Mouse (Mus musculus) colon, adult 2 months (tissue): Measurements from ENCODE around the gene Zfp276. TPM values are rescaled to one million over a fixed set of nuclear protein-coding genes. Genes with fewer than 3 reads are reported as not detected.

ENCODE experiments used
- polyA plus RNA-seq: library from polyadenylated mRNA; depleted of rRNA; stranded (reverse); fragments of >200 nt; gene quantifications from 2 replicates; pipeline ENCODE4 v1.2.3, GENCODE M21; 2012; rRNA removed

Gene Zfp276
- 39.4 and 42.7 TPM in 2 replicates for polyA plus RNA-seq

DNA sequence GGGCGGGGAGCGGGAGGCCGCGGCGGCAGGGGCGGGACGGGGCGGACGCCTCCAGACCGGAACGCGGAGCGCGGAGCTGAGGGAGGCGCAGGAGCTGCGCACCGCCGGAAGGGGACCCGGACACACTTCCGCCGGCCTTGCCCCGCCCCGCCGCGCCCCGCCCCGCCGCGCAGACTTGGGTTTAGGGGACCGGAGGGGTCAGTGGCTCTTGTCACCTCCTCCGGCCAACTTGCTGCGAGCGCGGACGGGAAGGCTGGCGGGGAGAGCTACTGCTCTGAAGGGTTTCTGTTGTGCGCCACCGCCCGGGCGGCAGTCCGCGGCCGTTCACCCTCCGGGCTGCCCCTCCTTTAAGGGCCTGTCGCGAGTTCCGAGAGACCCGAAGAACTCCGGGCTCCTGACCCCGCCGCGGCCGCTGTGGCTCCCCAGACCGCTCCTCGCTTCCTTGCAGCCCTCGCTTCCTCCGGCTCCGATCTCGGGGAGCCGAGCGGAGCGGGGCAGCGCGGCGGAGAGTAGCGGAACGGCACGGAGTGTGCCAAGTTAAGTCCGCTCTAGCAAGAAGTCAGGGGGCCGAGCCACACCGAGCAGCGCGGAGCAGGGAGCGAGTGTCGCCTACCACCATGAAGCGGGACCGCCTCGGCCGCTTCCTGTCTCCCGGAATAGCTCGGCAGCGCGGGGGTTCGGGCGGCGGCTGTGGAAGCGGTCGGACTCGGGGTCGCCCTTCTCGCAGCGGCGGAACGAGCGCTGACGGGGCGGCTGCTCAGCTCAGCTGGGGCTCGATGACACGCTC is at the start of gene Zfp276, which contains the start of gene Vps9d1:
Gene Zfp276 (plus strand): TSS at position 97 of the 787 bp plus-strand sequence.
Gene Vps9d1 (minus strand): TSS at position 250 of the 787 bp plus-strand sequence.

DNA sequence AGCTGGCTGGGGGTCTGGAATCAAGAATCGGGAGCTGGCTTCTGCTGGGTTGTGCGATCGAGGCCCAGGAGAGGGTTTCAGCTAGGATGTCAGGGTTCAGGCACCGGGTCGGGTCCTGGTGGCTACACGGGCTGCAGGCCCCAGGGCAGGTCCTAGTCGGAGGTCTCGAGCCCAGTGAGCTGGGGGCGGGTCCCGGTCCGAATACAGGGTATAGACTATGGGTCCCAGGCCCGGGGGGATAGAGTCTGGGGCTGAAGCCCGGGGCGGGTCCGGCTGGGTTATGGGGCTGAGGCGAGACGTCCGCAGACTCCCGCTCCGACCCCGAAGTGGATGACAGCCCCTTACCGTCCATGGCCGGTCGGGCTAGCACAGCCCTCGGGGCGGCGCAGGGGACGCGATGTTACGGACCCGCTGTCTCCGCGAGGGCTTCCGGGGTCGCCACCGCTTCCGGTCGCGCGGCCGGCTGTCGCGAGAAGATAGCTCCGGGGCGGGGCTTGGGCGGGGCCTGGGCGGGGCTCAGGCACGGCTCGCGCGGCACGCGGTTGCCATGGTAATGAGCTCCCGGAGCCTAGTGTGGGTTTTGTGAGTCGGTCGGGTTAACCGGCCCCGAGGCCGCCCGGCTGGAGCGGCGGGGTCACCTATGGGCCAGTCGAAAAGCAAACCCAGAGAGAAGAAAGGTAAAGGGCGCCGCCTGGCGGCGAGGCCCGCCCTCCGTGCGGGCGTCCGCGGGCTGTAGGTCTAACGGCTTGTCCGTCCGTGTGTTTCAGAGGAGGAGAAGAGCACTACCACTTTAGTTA is 41.5 kb upstream of the Zfp276 start, which contains the start of the genes Chmp1a and Spata33:
Gene Chmp1a (minus strand): TSS at position 443 of the 797 bp plus-strand sequence.
Gene Spata33 (plus strand): TSS at position 512 of the 797 bp plus-strand sequence.

DNA sequence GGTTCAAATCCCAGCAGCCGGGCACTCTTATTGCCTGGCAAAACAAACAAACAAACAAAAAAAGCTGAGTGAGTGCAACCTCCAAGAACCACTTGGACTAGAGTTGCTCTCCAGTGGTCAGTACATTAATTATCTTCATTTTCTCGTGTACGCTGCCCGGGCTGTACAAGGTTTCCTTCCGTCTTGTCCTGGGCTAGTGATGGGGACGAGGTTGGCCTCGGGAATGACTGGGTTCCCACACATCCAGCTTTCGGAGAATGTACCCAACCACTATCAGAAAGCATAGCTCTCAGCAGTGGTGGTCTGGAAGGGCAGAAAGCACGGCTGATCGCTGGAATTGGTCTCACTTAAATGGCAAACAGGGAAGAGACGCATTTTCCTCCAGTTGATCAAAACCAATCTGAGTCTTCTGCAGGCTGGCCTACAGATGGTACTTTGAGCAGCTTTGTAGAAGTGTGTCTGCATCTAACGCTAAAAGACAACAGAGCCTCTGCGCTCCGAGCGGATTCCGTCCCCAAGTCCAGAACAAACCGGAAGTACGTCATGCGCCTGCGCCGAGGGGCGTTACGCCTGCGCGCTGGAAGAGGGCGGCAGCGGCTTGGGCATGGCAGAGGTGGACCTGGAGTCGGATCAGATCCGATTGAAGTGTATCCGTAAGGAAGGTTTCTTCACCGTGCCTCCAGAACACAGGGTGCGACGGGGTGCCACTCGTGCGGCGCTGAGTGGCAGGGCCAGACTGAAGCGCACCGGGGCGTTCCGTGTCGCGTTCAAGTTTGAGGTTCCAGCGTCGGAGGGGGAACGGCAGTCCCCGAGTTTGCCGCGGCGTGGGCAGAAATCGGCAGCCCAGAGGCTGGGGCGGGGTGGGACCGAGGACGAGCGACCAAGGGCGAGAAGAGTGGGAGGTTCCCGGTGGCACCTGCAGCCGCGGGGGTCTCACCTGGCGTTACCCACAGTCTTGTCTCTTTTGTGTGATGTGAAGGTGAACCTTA is 29.4 kb upstream of the Zfp276 start, which contains the start of gene Cdk10:
Gene Cdk10 (plus strand): TSS at position 565 of the 989 bp plus-strand sequence.

DNA sequence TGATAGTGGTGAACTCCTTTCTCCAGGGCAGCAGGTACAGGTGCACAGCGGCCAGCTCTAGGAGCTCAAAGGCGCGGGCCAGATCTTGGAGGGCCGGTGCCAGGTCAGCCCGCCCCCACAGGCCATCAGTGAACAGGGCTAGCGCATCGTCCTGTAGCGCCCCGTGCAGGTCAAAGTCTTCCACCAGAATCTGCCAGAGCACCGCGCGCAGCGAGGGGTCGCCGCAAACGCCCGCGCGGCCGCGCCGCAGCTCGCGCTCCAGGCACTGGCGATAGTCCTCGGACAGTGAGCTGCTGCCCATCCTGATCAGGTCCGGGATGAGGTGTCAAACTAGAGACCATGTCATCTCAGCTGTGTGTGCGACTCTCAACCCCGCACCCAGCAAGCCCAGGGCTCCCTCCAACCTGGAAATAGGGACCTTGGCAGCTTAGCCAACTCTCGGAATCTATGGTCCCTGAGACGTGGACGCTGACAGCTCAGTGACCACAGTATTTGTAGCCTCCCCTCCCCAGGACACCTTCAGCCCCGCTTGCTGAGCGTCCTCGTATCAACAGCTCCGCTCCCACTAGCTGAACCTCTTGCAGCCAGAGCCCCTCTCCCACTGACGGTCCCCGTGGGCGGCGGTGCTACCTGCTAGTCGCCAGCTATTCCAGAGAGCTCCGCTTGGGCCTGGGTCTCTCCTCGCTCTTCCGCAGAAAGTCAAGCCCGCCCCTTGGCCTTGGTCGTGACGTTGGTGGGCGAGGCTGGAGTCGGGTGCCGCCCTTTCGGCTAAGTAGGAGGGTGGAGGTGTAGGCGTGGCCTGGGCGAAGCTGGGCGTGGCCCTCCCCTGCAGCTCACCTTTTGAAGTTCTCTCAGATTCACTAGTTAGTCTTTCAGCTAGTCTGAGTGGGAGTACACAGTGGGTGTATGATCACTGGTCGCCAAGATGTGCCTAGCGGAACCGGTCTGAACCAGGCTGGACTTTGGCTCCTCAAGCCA is 18.2 kb upstream of the Zfp276 start, which contains the start of gene Spata2l:
Gene Spata2l (minus strand): TSS at position 714 of the 978 bp plus-strand sequence.

GRCm38 (mm10) chr8:123318467-123318911 is 64.5 kb downstream of the Zfp276 start, which contains the start of gene Fanca:
Gene Fanca (minus strand): TSS chr8:123318576.

Other genes with a start within 250 kb of the Zfp276 start
- 88.0 and 120 TPM in 2 replicates for gene Ankrd11, start 211.9 kb upstream of the Zfp276 start, polyA plus RNA-seq
- gene Spg7, start 191.3 kb upstream of the Zfp276 start, polyA plus RNA-seq = 184 and 201 TPM in 2 replicates
- 3,653 and 3,715 TPM in 2 replicates for gene Rpl13, start 151.8 kb upstream of the Zfp276 start, polyA plus RNA-seq
- 0.56 and 0.69 TPM in 2 replicates for gene Cpne7, start 136.8 kb upstream of the Zfp276 start, polyA plus RNA-seq
- gene Sult5a1, start 95.9 kb upstream of the Zfp276 start, polyA plus RNA-seq = 0.56 and 1.5 TPM in 2 replicates
- 437 and 476 TPM in 2 replicates for gene Dpep1, start 68.0 kb upstream of the Zfp276 start, polyA plus RNA-seq
- 195 and 216 TPM in 2 replicates for gene Chmp1a, start 41.4 kb upstream of the Zfp276 start, polyA plus RNA-seq
- 0.26 and 0.49 TPM in 2 replicates for gene Spata33, start 41.4 kb upstream of the Zfp276 start, polyA plus RNA-seq
- 48.9 and 49.5 TPM in 2 replicates for gene Cdk10, start 29.4 kb upstream of the Zfp276 start, polyA plus RNA-seq
- 19.5 and 20.9 TPM in 2 replicates for gene Spata2l, start 18.0 kb upstream of the Zfp276 start, polyA plus RNA-seq
- gene Vps9d1, start 153 bp downstream of the Zfp276 start, polyA plus RNA-seq = 91.9 and 134 TPM in 2 replicates
- gene Fanca, start 64.4 kb downstream of the Zfp276 start, polyA plus RNA-seq = 17.9 and 19.3 TPM in 2 replicates
- 63.4 and 66.8 TPM in 2 replicates for gene Spire2, start 78.5 kb downstream of the Zfp276 start, polyA plus RNA-seq
- 141 and 159 TPM in 2 replicates for gene Tcf25, start 119.6 kb downstream of the Zfp276 start, polyA plus RNA-seq
- gene Mc1r, start 152.9 kb downstream of the Zfp276 start, polyA plus RNA-seq = 0.02 and 0.03 TPM in 2 replicates
- 24.2 and 25.0 TPM in 2 replicates for gene Tubb3, start 157.2 kb downstream of the Zfp276 start, polyA plus RNA-seq
- gene Def8, start 169.3 kb downstream of the Zfp276 start, polyA plus RNA-seq = 19.7 and 20.4 TPM in 2 replicates
- 16.1 and 19.0 TPM in 2 replicates for gene Afg3l1, start 223.7 kb downstream of the Zfp276 start, polyA plus RNA-seq